Mouse (Mus musculus): ENCODE measurements around the gene L3mbtl3. TPM values are rescaled to one million over a fixed set of nuclear protein-coding genes. Genes with fewer than 3 reads are reported as not detected.

L3mbtl3 gene
- total RNA-seq, 1 experiment from 2014 or later, result 24.9 TPM

DNA sequence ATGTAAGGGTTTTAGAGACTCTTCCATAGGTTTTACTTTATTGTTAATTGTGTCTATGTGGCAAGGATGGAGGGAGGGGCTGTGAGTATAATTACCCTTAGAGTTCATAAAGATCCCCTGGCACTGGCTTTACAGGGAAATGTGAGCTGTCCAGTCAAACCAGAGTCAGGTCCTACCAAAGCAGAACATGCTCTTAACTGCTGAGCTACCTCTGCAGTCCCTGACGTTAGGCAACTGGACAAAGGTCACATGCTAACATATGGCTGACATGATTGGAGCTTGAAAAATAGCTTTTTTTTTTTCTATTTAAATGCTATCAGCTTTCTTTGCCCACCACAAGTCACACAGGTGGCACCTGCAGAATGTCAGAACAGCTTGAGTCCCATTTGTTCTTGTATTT lies 25.6 kb downstream of the L3mbtl3 start:
- no peak for ATAC-seq (replicated peaks; ENCODE audit: insufficient number of reproducible peaks, low FRiP score, low TSS enrichment, poor library complexity, severe bottlenecking)

DNA sequence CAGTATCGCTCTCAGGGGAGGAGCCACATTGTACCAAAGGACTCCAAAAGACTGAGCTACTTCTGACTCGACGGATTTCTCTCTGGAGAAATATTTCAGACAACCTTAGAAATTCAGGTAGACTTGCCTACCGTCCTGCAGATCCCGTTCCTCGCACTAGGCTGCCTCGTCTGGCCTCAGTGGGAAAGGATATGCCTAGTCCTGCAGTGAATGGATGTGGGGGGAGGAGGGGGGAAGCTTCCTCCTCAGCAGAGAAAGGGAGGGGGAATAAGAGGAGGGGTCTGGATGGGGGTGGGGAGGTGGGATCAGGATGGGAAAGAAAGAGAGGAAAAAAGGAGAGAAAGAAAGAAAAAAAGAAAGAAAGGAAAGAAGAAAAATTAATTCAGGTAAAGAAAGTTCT lies 28.2 kb downstream of the L3mbtl3 start:
- no peak for ATAC-seq (replicated peaks; ENCODE audit: insufficient number of reproducible peaks, low FRiP score, low TSS enrichment, poor library complexity, severe bottlenecking)

DNA sequence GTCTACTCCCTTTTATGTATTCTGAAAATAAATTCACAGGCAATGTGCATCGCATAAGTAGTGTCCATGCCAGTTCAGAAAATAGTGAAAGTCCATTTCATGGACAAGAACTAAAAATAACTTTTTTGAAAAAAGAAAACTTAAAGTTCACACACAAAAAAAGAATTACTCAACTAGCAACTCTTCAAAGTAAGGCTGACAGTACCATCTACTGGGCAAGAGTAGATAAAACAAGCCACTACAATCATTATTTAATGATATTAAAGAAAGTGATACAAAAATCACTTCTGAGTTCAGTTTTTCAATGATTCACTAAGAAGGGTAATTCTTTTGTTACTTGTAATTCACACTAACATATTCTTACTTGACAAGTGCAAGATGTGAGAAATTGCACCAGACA lies 29.9 kb downstream of the L3mbtl3 start:
- ATAC-seq (replicated peaks; ENCODE audit: insufficient number of reproducible peaks, low FRiP score, low TSS enrichment, poor library complexity, severe bottlenecking), result no peak

DNA sequence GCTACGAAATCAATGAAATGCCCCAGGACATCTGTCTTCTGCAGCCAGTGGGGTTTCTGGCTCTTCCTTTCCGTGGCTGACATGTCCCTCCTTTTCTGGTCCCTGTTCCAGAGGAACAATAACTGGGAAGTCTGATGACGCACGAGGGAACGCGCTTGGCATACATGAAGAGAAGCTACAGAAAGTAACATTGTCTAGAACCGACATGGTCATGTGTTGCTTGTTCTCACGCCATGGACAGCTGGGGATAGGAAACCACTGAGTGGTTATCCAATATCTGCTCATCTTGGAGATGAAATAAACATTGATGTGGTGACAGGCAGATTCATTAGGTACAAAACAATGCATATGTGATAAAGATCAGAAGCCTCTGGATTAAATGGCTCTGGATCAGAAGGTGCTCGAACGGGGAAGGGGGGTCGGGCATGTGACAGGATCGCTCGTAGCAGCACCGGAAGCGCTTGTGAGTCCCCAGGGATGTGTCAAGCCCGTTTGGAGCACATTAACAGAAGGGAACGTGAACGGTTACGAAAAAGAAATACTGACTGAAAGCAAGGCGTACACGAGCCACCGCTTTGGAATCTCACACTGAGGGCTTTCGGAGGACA lies 37.8 kb downstream of the L3mbtl3 start:
- ATAC-seq (replicated peaks; ENCODE audit: insufficient number of reproducible peaks, low FRiP score, low TSS enrichment, poor library complexity, severe bottlenecking), result no peak

DNA sequence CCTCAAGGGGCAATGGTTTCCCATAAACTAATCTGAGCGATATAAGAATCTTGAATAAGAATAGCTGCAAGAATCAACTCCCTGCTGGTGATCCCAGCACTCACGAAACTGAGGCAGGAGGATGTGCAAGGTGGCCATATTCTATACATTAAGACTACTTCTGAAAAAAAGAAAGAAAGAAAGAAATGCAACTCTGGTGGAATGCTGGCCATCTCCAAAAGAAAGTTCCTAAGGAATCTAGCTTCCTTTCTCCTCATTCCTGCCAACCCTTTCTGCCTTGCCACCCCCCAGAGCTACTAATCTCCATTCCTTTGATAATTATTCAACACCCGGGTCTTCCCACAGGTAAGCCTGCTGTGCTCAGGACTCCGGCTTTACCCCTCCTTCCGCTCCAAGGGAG lies 41.8 kb downstream of the L3mbtl3 start:
- ATAC-seq (replicated peaks; ENCODE audit: insufficient number of reproducible peaks, low FRiP score, low TSS enrichment, poor library complexity, severe bottlenecking), result no peak

DNA sequence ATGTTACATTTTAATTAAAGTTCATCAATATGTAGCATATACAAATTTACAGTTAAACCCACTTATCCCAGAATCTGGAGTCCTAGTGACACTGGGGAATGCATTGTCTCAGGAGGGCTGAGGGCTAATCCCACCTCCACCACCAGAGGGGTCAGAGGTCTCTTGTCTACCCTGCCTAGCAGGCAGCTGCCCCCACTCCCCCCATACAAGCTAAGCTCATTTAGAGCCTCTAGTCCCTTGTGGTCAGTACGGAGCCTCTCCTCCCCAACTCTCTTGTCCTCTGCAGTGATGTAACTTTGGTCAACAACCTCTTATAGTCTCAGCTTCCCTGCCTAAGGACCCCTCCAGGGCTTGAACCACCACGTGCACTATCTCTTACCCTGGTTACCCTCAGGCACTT lies 43.0 kb downstream of the L3mbtl3 start:
- no peak for ATAC-seq (replicated peaks; ENCODE audit: insufficient number of reproducible peaks, low FRiP score, low TSS enrichment, poor library complexity, severe bottlenecking)

DNA sequence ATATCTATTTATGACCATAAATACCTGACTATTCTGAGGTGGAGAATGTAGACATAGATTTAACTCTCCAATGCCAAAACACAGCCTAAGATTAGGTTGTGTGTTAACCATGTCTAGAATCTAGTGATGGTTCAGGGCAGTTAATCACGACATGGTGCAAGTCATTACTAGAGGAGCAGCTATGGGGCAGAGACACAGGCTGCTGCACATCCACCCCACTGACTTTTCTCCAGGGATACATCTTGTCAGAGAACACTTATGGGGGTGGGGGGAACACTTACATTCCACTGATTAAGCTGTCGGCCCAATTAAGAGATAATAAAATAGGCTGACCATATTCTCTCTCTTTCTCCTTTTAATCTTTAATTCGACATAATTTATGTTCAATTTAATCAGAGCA lies 46.9 kb downstream of the L3mbtl3 start:
- no peak for ATAC-seq (replicated peaks; ENCODE audit: insufficient number of reproducible peaks, low FRiP score, low TSS enrichment, poor library complexity, severe bottlenecking)

DNA sequence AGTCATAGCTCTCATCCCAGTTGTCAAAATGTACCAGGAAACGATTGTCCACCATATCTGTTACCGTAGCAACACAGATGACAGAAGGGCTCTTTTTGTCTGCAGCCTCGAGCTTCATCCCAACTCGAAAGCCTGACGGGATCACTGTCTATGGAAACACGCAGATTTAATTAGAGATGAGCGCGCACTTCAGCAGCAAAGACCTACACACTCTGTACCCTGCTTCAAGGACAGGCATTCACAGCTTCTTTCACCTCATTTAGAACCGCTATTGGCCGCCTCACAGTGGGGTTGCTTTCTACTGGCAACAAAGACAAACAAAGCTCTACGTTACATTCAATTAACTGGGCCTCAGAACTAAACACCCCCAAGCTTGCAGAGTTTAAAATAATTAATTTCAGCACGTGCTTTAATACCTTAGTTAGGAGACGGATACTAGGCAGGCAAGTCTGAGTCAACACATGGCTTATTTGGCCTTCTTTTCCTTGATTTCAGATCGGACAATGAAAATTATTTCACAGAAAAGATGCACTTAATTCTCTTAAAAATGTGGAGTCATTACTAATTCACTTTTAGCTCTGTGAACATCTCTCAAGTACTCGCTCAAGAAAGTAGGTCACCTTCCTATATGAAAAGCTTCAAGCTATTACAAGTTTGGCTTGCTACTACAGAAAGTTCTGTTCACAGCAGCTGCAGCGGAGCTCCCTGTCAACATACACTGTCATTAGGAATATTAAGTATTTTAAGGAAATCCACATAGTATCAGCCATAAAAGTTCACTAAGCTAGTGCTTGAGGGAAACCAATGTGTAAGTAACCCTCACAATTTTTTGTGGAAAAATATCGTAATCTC lies 47.9 kb downstream of the L3mbtl3 start:
- ATAC-seq (replicated peaks; ENCODE audit: insufficient number of reproducible peaks, low FRiP score, low TSS enrichment, poor library complexity, severe bottlenecking), result no peak

DNA sequence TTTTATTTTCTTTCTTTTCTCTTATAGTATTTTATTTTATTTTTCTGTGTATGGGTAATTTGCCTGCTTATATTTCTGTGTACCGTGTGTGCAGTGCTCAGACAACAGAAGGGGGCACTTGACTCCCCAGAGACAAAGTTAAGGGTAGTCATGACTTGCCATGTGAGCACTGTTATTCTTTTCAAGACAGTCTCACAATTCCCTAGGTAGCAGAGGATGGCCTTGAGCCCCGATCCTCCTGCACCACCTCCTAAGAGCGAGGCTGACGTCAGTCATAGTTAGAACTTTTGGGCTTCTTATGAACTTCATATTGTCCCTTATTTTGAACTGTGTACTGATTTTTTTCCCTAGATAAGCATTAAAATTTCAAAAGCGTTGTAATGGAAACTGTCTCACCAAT lies 48.5 kb downstream of the L3mbtl3 start:
- no peak for ATAC-seq (replicated peaks; ENCODE audit: insufficient number of reproducible peaks, low FRiP score, low TSS enrichment, poor library complexity, severe bottlenecking)

DNA sequence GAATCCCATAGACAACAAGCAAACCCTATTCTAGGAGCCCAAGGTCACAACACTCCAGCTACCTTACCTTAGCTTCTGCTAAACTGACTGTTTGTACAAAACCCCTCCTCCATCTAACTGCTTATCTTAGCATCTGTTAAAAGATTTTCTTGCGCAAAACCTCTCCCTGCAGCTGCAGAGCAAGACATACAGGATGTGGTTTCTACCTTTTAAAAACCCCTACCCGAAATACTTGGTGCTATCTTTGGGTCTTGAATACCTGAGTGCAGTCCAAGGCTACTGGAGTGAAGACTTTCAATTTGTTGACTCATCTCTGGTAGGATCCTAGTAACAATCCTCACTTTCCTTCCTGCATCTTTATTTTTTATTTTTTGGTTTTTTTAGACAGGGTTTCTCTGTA lies 50.5 kb downstream of the L3mbtl3 start:
- no peak for ATAC-seq (replicated peaks; ENCODE audit: insufficient number of reproducible peaks, low FRiP score, low TSS enrichment, poor library complexity, severe bottlenecking)

DNA sequence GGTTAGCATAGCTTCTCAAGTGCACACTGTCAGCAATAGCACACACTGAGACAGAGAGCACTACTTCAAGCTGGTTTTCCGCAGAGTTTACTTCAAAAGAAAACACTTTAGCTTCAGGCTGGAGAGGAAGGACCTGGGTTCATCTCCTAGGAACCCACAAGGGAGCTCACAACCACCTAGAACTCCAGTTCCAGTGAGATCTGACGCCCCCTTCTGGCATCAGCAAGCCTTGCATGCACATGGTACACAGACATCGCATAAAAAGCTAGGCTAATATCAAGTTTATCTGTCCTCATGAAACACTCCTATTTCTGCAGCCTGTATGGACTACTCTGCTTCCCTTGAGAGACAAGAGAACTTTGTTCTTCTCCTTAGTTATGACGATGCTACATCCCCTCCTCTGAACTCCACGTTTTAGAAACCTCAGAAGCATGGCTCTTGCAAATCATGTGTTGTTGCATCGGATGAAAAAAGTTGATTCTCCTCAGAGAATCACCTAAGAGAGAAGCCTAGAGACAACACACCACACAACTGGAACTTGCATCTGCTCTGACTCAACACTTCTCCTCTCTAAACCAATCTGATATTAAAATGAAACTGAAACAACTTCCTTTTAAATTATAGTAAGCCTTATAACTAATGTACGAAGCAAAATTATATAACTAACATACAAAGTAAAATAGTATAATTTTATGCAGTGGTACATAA lies 53.3 kb downstream of the L3mbtl3 start:
- ATAC-seq (replicated peaks; ENCODE audit: insufficient number of reproducible peaks, low FRiP score, low TSS enrichment, poor library complexity, severe bottlenecking), result no peak

DNA sequence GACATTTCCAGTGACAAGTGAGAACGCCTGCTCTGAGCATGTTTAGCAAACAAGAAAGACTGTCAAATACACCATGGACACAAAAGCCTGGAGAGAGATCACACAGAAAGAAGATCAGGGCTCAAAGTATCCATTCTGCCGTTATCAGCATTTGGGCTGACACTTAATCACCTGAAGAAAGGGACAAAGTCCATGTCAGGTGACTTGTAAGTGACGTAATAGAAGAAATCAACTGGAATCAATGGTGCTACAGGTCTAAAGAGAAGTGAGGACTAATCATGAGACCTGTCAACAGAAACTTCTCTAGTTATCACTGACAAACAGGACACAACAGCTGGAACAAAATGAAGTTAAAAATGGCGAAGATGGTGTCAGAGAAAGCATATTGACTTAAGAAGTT lies 55.1 kb downstream of the L3mbtl3 start:
- ATAC-seq (replicated peaks; ENCODE audit: insufficient number of reproducible peaks, low FRiP score, low TSS enrichment, poor library complexity, severe bottlenecking), result no peak

DNA sequence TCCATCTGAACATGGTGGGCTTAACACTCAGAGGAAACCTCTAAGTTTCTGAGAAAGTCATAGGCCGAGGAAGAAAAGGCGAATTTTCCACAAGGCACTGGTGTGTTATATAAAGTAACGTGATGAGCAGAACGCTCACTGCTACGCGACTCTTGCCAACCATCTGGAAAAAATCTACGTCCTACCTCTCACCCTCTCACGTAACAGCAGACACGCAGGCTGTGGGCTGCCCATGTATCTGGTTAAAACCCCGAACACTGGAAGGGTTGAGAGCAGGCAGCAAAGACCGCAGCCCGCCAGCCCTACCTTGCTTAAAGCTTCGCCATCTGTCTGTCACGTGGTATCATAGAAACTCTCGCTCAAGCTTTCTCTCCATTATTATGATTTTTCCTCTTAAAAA lies 61.4 kb downstream of the L3mbtl3 start:
- no peak for ATAC-seq (replicated peaks; ENCODE audit: insufficient number of reproducible peaks, low FRiP score, low TSS enrichment, poor library complexity, severe bottlenecking)

DNA sequence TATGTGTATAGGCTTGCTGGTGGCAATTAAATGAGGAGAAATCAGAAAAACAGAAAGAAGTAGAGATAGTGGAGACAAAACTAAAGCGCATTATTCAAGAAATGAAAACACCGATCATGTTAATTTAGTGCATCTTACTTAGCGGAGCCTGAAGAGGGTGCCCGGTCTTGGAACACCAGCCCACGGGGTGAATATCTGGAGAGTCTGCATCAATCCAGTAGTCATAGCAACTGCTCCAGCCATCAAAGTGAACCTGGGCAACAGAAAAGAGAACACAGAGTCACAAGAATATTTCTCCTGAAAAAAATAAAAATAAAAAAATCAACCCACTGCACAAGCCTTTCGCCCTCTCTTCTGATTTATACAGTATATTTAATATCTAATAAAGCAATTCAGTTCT lies 72.3 kb downstream of the L3mbtl3 start:
- no peak for ATAC-seq (replicated peaks; ENCODE audit: insufficient number of reproducible peaks, low FRiP score, low TSS enrichment, poor library complexity, severe bottlenecking)

DNA sequence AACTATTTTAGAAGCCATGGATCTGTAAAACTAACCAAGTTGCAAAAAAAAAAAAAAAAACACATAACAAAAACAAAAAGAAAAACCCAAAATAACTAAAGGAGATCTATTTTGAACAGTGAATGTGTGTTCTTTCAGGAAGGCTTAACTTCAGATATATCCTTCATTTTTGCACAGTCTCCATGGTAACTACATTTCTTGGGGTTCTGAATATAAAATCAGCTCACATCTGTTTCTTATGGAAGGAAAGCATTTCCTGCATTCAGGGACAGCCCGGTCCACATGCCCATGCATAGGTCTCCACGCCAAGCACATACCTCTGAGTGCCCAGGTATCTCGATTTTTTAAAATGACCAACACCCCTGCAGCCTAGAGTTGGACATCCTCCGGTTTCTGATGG lies 73.4 kb downstream of the L3mbtl3 start:
- no peak for ATAC-seq (replicated peaks; ENCODE audit: insufficient number of reproducible peaks, low FRiP score, low TSS enrichment, poor library complexity, severe bottlenecking)

DNA sequence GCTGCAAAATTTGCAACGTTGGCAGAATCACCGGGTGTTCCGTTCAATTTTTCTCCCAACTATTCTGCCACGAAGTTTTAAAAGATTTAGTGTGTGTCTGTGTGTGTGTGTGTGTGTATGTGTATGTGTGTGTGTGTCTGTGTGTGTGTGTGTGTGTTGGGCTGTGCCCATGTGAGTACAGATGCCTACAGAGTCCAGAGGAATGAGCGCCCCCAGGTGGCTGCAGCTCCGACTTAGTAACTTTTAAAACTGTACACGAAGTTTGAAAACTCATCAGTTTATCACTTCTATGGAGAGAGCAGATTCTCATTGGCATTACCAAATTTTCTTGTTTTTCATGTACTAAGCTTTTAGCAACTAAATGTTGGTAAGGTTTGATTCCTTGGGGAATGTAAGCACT lies 78.1 kb downstream of the L3mbtl3 start:
- ATAC-seq (replicated peaks; ENCODE audit: insufficient number of reproducible peaks, low FRiP score, low TSS enrichment, poor library complexity, severe bottlenecking), result no peak

DNA sequence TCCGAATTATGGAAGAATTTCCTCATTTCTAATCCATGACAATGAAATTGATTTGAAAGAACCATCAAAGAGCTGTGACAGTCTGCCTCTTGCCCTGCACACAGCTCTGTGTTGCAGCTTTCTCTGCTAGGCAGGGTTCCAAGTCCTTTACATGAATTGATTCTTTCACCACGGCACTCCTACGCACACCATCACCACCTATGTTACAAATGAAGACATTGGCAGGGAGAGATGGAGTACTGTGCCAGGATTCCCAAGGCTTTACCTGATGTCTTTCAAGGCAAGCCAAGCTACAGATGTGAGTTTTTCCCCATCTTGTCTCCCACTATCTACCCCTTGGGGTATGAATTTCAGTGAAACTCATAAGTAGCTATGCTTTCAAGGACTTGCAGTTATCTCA lies 78.6 kb downstream of the L3mbtl3 start:
- ATAC-seq (replicated peaks; ENCODE audit: insufficient number of reproducible peaks, low FRiP score, low TSS enrichment, poor library complexity, severe bottlenecking), result no peak

DNA sequence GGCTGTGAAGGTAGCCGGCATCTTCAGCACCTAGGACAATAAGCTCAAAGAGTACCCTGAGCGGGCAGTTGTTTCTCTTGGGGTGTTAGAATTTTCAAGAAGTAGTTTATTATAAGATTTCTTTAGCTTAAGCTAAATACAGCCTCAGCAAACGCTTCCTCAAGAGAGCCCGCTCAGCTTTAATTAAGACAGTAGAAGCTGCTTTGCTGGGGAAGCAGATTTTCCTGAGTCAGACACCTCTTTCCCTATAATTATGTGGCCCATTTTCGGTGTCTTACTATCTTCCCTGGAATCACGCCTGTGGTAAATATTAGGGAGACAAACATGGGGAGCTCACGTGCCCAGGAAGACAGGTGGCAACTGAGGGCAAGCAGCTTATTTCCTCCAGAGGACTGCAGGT lies 88.6 kb downstream of the L3mbtl3 start:
- no peak for ATAC-seq (replicated peaks; ENCODE audit: insufficient number of reproducible peaks, low FRiP score, low TSS enrichment, poor library complexity, severe bottlenecking)

DNA sequence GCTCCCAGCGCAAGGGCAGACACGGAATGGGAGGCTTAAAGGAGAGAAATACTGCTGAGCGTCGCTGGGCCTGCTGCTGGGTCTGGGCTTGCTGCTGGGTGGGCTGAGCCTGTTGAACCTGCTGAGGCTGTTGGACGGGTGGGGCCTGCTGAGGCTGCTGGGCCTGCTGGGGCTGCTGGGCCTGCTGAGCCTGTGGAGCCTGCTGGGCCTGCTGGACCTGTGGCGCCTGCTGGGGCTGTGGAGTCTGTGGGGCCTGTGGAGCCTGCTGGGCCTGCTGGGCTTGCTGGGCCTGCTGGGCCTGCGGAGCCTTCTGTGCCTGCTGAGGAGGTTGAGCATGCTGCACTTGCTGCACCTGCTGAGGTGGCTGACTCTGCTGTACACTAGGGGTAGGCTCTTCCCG lies 95.8 kb downstream of the L3mbtl3 start:
- no peak for ATAC-seq (replicated peaks; ENCODE audit: insufficient number of reproducible peaks, low FRiP score, low TSS enrichment, poor library complexity, severe bottlenecking)

DNA sequence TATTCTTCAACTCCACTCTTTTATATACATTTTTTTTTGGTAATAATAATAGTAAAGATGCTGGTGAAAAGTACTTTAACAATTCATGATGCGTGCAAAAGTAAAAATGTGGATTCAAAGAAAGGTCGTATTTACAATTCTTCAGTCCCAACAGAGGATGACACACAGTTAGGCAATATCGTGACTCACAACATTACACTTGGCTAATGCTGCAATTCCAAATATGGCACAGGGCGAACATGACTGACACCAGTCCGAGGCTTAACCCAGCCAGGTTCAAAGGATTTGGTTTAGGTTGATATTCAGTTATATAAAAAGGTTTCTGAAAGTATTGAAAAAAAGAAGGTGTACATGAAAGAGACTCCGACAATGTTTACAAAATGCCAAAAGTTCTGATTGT lies 100.4 kb downstream of the L3mbtl3 start:
- ATAC-seq (replicated peaks; ENCODE audit: insufficient number of reproducible peaks, low FRiP score, low TSS enrichment, poor library complexity, severe bottlenecking), result no peak

Data from monocyte, adult 5-6 weeks (primary cell).